Mouse (Mus musculus): Measurements from ENCODE around the gene Olfr860.
"Not testable (repeated sequence)": the region's sequence is repeated elsewhere in the genome, so short reads cannot be mapped to it uniquely, and the experiment has no call there.

Olfr860 gene

DNA sequence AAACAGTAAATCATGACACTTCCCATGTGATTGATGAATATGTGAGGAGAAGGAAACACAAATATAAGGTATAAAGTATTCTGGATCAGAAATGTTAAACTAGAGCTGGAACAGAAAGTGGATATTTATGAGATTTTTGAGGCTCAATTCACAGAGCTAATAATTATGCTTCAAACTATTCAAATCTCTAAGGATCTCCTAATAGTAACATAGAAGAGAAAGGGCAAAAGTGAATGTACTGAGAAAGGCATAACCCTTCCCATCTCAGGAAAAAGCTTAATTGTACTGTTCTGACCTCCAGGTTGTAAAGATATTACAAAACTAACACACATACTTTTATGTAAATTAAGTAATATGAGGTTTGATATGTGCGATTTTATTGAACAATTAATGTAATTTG is at the start of gene Olfr860:
Gene Olfr860 (minus strand): TSS at position 101 of the 400 bp plus-strand sequence.
- DNase-seq (ENCODE audit: low read depth): no peak

DNA sequence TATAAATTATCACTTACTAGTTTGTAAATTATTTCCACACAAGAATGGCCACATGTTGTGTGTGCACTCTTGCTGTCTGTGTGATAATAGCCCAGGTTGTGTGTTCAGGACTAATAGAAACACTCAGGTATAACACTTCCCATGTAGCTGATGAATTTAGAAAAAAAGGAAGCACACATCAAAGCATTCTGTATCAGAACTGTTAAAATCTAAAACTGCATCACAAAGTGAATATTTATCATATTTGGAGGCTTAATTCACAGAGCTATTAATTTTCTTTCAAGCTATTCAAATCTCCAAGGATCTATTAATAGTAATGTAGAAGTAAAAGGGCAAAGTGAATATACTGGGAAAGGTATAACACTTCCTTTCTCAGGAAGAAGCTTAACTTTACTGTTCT is 38.4 kb upstream of the Olfr860 start, which contains the start of gene Olfr862:
Gene Olfr862 (minus strand): TSS at position 101 of the 400 bp plus-strand sequence.
- no peak for DNase-seq (ENCODE audit: low read depth)

DNA sequence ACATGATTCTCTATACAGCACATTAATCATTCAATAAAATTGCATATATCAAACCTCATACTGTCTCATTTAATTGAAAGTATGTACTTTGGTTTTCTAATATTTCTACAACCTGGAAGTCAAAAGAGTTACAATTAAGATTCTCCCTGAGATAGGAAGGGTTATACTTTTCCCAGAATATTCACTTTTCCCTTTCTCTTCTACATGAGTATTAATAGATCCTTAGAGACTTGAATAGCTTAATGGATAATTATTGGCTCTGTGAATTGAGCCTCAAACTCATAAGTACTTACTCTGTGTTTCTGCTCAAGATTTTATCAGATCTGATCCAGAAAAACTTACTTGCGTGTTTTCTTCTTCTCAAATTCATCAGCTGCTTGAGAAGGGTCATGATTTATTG is 44.9 kb downstream of the Olfr860 start, which contains the start of gene Olfr859:
Gene Olfr859 (plus strand): TSS at position 301 of the 400 bp plus-strand sequence.
- not testable (repeated sequence) for DNase-seq (ENCODE audit: low read depth)

DNA sequence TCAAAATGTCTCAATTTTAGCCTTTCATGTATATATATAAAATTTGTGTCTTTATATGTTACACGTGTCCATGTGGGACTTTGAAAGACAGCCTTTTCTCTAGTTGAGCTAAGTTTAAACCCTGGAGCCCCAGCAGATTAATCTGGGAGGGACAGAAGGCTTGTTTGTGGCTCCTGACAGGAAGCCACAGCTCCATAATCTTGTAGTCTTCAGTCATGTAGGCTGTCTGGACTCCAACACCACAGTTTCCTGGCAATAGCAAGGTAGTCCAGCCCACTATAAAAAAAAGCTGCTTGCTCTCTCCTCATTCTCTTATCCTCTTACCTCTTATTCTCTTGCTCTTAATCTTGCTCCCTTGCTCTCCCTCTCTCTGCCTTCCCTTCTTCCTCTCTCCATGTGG is 46.5 kb downstream of the Olfr860 start:
- DNase-seq (ENCODE audit: low read depth): no peak

Measured in fibroblast of lung, adult 2 months (primary cell).